Comparison of ENCODE assay signal across 8 mouse cellular contexts in genomic region chr7:29452991-29453741, GRCm38 (mm10).
DNase-seq lines count a peak whose midpoint lies in the region; ATAC-seq and TF ChIP-seq lines count a peak whose summit lies in the region.

No protein-coding gene starts in this region.

- peaks cover 30% of the 10 kb centered on the region for H3K4me1 ChIP-seq in hindbrain, postnatal 0 days (ENCODE audit: insufficient read depth, low read length)
- peaks cover 24% of the 10 kb centered on the region for H3K4me1 ChIP-seq in limb, embryonic 11.5 days (ENCODE audit: control insufficient read depth, insufficient read depth, low read length)
- peaks cover 21% of the 10 kb centered on the region for H3K4me1 ChIP-seq in midbrain, embryonic 15.5 days

- H3K9ac ChIP-seq in hindbrain, postnatal 0 days (replicated peaks; ENCODE audit: low read length) = no peak overlapping the region
- peak overlapping the region; percentile 39 for H3K9ac ChIP-seq in limb, embryonic 11.5 days (ENCODE audit: low read length)
- H3K9ac ChIP-seq in midbrain, embryonic 15.5 days = no peak overlapping the region

- 7% methylated on average over 18 of the region's 18 CpGs for WGBS in hindbrain, postnatal 0 days
- 13% methylated on average over 18 of the region's 18 CpGs for WGBS in limb, embryonic 11.5 days
- 15% methylated on average over 18 of the region's 18 CpGs for WGBS in midbrain, embryonic 15.5 days

- H3K4me2 ChIP-seq in hindbrain, postnatal 0 days (ENCODE audit: low read depth, low read length) = peak overlapping the region; percentile 10
- H3K4me2 ChIP-seq in limb, embryonic 11.5 days (ENCODE audit: low read depth, severe bottlenecking) = peak overlapping the region; percentile 33; the same call in 1 of the 2 replicates
- H3K4me2 ChIP-seq in midbrain, embryonic 15.5 days = peak overlapping the region; percentile 26

- H3K4me3 ChIP-seq in hindbrain, postnatal 0 days (ENCODE audit: low read length) = no peak overlapping the region
- no peak overlapping the region for H3K4me3 ChIP-seq in limb, embryonic 11.5 days (ENCODE audit: low read depth, low read length)
- H3K4me3 ChIP-seq in midbrain, embryonic 15.5 days = no peak overlapping the region

- peak; percentile 71 for DNase-seq in adrenal gland, adult 2 months
- DNase-seq in cerebellum, postnatal 4 days (ENCODE audit: low spot score in 2 of 2) = peak; percentile 46 to 64
- DNase-seq in gastrocnemius, postnatal 10 days = peak; percentile 61
- peak; percentile 83 for DNase-seq in hindbrain, postnatal 0 days (ENCODE audit: low spot score)
- peak; percentile 81 for DNase-seq in limb, embryonic 11.5 days (ENCODE audit: low spot score)
- DNase-seq in telencephalon, adult 2 months (ENCODE audit: low read depth, low spot score) = peak; percentile 42
- DNase-seq in spleen, adult 12 weeks (ENCODE audit: low spot score) = no peak

- peak; percentile 92 for ATAC-seq in hindbrain, postnatal 0 days
- peak; percentile 76; the same call in 1 of the 2 replicates for ATAC-seq in limb, embryonic 11.5 days (ENCODE audit: insufficient number of reproducible peaks, low FRiP score, low TSS enrichment, low read depth)
- peak; percentile 45 for ATAC-seq in midbrain, embryonic 15.5 days (replicated peaks)

- H3K9me3 ChIP-seq in hindbrain, postnatal 0 days (ENCODE audit: low read length) = no peaks in the 10 kb centered on the region
- H3K9me3 ChIP-seq in limb, embryonic 11.5 days (ENCODE audit: control insufficient read depth, low read length) = no peaks in the 10 kb centered on the region
- H3K9me3 ChIP-seq in midbrain, embryonic 15.5 days = no peaks in the 10 kb centered on the region

- peak overlapping the region; percentile 70 for H3K27ac ChIP-seq in hindbrain, postnatal 0 days
- H3K27ac ChIP-seq in limb, embryonic 11.5 days (replicated peaks; ENCODE audit: low read depth, low read length) = peak overlapping the region; percentile 81
- peak overlapping the region; percentile 74 for H3K27ac ChIP-seq in midbrain, embryonic 15.5 days

- H3K36me3 ChIP-seq in hindbrain, postnatal 0 days (ENCODE audit: insufficient read depth, low read length) = no peaks in the 10 kb centered on the region
- H3K36me3 ChIP-seq in limb, embryonic 11.5 days (ENCODE audit: control insufficient read depth, insufficient read depth, low read length) = no peaks in the 10 kb centered on the region
- H3K36me3 ChIP-seq in midbrain, embryonic 15.5 days (replicated peaks) = no peaks in the 10 kb centered on the region

- H3K27me3 ChIP-seq in hindbrain, postnatal 0 days (ENCODE audit: insufficient read depth, low read length) = no peaks in the 10 kb centered on the region
- H3K27me3 ChIP-seq in limb, embryonic 11.5 days (ENCODE audit: control insufficient read depth, insufficient read depth, low read length) = no peaks in the 10 kb centered on the region
- H3K27me3 ChIP-seq in midbrain, embryonic 15.5 days (replicated peaks) = no peaks in the 10 kb centered on the region

- no peak for TF ChIP-seq CTCF in hindbrain, postnatal 0 days (IDR thresholded peaks at IDR 0.05; ENCODE audit: low read depth)
